Mouse (Mus musculus) cerebellum, adult (tissue): ENCODE data around the gene Guca1b.
"Not testable (repeated sequence)": the region's sequence is repeated elsewhere in the genome, so short reads cannot be mapped to it uniquely, and the experiment has no call there.

Experiments
- ATAC-seq: cut with Nextera tagmentation; 2 replicates; pipeline ENCODE4 v1.9.2; 2017; ENCODE audit warnings: mild to moderate bottlenecking, moderate library complexity, mixed read lengths; ENCODE audit not compliant: insufficient number of reproducible peaks, low FRiP score, low TSS enrichment

Gene Guca1b

DNA sequence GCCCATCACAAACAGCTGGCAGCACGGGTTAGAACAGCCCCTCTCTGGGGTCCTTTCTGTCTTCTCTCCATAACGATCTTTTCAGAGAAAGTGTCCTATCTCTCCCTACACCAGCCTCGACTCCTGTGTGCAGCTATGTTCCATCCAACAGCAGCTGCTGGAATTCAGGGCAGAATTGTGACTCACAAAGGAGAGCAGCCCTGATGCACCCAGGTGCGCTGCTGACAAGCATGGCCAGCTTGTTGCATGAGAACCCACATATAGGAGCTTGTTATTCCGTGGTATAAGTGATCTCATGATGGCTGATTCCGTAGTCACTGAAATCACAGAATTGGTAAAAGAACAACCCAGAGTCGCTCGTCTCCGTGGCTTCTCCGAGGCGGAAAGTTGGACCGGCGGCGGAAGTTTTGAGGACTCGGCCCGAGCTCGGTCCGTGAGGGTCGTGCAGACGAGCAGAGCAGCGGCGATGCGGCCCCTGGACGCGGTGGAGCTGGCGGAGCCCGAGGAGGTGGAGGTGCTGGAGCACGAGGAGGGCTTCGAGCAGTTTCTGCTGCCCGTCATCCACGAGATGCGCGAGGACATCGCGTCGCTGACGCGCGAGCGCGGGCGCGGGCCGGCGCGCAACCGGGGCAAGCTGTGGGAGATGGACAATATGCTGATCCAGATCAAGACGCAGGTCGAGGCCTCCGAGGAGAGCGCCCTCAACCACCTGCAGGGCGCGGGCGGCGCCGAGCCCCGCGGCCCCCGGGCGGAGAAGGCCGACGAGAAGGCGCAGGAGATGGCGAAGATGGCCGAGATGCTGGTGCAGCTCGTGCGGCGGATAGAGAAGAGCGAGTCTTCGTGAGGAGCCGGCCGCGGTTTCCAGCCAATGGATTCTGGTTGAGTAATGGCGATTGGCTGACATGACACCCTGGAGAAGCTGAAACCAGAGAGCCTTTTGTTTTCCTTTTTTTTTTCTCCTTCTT lies 25.0 kb downstream of the Guca1b start:
- peak; percentile 36; the same call in 1 of the 2 replicates for ATAC-seq

DNA sequence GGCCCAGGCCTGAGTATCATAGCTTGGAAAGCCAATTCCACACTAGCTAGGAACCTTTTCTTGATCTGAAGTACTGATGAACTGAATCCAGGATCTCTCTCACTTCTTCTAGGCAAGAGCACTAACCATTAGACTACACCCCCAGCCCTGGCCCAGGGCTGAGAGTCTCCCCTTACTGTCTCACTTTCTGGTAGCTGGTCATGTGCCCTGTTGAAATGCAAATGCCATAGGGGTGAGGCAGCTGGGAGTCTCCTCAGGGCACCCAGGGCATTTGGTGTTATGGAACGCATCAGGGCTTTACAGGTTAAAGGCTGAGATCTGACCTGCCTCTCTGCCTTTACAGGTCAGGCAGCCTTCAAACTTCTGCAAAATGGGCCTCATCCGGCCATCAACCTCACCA lies 35.0 kb downstream of the Guca1b start:
- no peak for ATAC-seq

DNA sequence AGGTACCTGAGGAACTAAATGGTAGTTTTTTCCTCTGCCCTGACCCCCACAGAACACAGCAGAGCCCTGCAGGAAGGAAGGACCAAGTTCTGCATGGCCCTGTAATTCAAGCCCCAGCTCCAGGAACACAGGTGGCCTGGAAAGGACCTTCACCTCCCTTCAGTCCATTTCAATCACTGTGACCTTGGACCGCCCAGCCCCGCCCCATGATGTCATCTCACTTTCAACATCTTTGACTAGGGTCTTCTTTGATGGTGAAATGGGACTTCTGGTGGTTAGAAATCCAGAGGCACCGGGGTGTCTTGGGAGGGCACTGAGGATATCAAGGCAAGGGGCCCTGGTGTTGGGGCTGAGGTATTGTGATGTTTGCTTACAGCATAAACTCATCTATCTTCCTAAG lies 36.4 kb downstream of the Guca1b start:
- no peak for ATAC-seq

DNA sequence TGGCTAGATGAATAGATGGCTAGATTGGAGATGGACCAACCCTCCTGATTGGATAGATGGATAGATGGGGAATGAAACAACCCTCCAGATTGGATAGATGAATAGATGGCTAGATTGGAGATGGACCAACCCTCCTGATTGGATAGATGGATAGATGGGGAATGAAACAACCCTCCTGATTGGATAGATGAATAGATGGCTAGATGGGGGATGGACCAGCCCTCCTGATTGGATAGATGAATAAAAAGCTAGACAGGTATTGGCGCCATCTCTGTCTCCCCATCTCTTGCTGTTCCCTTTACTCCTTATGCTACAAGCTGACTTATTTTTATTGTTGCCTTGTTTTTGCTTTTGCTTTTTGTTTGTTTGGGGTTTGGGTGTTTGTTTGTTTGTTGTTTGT lies 37.4 kb downstream of the Guca1b start:
- not testable (repeated sequence) for ATAC-seq

DNA sequence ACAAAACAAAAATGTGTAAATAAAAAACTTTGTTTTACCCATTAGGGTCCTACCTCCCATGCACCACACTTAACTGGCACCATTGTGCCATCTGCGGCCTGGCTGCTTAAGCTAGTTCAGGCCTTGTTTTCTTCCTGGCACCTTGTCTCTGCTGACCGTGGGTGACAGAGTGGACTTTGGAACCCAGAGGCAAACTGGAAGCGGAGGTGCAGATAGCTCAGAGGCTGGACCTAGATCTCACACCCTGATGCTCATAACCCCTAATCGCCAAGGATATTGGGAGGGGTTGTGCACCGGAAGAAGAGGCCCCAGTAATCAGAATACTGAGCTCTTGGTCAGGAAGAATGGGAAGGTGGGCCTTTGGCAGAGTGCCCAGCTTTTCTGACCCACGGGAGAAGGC lies 39.0 kb downstream of the Guca1b start:
- ATAC-seq = no peak

DNA sequence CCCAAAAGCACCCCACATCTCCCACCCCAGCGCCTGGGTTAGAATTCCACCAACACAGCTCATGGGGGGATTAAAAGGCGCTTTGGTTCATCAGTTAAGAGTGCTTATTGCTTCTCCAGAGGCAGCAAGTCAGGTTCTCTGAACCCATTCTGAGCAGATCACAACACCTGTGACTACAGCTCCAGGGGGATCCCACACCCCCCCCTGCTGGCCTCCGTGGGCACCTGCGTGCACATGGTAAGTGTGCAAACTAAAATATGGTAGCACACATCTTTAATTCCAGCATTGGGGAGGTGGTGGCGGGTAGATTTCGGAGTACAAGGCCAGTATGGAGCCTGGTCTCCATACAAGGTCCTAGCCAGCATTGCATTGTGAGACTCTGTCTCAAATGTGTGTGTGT lies 42.1 kb downstream of the Guca1b start:
- no peak for ATAC-seq

DNA sequence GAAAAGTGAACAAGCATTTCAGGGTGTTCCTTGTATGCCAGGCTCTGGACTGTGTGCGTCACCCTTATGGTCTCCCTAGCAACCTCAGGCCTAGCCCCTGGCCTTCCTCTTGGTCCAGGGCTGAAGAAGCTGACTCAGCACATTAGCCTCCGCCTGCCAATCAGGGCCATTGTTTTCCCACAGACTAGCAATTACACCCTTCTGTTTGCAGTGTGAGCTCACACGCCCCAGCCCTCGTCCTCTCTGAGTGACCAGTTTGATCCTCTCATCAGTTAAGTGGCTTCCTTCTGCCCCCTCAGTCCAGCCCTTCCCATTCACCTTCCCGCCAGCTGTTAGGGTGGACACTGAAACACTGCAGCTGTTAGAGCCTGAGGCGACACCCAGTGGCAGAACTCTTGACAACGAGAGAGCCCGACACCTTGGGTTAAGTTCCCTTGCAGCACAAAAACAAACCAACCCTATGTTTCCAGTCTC lies 43.7 kb downstream of the Guca1b start:
- ATAC-seq = no peak

DNA sequence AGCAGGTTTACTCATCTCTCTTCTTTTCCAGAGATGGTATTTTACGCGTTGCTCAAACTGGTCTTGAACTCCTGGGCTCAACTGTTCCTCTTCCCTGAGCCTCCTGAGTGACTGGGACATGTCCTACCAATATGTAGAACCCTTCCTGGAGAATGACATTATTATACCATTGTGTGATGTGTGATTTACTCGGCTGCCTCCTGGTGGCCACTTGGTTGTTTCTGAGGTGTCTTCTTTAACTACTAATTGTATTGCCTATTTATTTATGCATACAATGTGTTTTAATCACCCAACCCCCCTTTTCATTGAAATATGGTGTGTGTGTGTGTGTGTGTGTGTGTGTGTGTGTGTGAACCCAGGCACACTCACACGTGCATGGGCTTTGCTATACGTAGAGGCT lies 45.6 kb downstream of the Guca1b start:
- ATAC-seq = no peak

DNA sequence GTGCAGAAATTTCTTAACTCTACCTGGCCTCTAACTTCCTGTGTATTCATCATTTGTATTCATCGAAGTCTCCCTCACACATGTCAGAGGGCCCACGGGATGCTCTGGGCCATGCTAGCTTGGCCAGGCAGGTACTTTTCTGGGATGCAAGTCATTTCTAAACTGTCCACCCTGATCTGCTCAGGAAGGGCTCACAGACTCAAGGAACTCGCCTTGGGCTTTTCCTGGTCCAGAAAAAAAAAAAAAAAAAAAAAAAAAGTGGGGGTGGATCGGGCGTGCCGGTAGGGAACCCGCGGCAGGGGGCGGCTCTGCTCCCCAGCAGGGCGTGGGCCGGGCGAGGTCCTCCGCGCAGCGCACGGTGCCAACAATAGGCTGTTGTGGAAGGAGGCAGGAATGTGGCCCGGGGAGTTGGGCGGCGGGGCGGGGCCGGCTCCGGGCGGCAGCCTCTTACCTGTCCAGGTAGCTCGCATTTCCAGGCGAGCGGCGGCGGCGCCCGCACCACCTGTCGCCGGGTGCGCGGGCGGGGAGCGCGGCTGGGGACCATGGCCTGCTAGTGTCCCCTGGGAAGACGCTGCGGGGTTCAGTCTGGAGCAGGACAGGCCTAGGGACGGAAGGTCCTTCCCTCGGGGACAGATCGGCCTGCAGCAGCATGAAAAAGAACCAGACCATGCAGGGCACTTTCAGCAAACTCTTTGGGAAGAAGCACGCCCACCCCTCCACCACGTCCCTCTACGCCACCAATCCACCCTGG lies 51.1 kb downstream of the Guca1b start, which contains the start of gene AI661453:
Gene AI661453 (plus strand): TSS at position 460 of the 751 bp plus-strand sequence.
- ATAC-seq = no peak

DNA sequence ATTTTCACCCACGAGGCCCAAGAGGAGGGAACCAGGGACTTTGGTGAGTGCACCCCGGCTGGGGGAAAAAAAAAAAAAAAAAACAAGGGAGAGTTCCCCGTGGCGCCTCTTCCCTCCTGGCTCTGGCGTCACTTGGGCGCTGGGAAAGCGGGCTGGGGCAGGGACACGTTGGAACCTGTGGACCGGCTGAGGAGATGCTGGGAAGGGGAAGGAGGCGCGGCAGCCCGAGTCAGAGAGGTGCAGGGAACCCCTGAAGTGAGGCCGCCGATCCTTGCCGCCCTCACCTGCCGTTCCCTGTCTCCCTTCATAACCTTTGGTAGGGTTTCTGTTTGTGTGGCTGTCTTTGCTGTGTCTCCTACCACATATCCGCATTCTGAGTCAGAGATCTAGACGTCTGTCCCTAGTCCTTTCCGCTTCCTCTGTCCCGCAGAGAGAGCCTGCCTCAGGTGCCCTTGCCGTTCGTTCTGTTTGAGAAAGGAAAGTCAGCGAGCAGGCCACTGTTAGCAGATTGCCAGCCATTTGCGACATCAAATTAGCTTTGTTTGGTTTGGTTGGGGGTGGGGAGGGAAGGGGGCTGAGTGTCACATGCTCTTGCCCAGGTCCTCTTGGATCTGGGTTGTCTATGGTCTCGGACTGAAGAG lies 51.8 kb downstream of the Guca1b start, which contains the start of gene 1700001C19Rik:
Gene 1700001C19Rik (minus strand): TSS at position 470 of the 641 bp plus-strand sequence.
- ATAC-seq = no peak; the same call in 1 of the 2 replicates

DNA sequence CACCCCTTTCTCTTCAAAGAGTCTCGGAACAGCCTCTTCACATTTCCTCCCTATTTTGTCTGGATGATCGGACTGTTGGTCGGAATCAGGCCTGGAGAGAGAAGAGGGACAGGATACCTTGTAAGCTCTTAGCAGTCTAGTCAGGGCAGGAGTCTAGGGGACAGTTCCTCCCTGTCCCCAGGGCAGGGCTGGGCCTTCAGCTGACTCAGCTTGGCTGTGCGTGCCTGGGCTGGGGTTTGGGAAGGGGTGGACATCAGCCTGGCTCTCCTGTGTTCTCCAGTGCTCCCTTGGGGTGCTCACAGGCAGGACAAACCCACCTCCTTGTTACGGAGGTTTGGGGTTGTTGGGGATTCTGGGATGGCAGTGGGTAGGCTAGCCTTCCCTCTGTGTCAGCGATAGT lies 53.4 kb downstream of the Guca1b start:
- no peak for ATAC-seq

DNA sequence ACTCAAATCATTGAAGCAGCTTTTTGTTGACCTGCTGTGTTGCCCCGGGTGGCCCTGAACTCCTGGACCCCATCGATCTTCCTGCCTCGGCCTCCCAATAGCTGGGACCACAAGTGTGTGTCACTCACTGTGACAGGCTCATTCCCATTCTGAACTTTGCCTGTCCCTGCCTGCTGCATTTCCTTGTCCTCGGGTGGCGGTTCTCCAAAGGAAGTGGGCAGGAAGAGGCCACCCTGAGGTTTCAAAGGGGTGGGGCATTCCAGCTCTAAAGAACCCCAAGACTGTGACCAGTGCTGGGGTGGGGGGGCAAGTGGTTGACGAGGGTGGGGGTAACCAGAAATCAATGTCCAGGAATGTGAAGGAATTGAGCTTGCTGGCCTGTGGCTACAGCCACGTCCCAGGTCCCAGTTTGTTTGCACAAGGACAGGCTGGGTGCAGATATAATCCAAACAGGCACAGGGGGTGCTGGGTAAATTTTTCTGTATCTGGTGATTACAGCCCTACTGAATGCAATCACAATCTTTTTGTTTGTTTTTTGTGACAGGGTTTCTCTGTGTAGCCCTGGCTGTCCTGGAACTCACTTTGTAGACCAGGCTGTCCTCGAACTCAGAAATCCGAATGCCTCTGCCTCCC lies 54.3 kb downstream of the Guca1b start:
- ATAC-seq = no peak

DNA sequence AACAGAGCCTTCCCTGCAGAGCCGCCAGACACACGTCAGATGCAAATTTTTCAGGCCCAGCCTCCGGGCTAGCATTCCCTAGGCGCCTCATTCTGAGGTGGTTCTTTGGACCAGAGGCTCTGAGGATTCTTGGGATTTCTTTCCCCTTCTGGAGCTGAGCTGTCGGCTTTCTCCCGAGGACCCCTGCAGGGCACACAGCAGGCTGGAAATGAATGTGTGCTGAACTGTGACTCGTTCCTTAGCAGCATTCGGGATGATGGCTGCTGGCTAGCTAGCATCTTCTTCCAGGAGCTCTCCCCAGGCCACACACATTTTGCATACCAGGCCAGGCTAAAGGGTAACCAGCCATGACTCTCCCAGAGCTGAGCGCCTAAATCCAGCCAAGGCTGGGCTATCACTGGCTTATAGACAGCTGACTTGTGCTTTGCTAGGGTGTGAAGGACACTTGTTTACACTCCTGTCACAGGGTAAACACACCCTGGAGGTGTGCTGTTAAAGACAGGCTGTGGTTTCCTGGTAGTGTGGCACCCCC lies 55.2 kb downstream of the Guca1b start:
- no peak for ATAC-seq

DNA sequence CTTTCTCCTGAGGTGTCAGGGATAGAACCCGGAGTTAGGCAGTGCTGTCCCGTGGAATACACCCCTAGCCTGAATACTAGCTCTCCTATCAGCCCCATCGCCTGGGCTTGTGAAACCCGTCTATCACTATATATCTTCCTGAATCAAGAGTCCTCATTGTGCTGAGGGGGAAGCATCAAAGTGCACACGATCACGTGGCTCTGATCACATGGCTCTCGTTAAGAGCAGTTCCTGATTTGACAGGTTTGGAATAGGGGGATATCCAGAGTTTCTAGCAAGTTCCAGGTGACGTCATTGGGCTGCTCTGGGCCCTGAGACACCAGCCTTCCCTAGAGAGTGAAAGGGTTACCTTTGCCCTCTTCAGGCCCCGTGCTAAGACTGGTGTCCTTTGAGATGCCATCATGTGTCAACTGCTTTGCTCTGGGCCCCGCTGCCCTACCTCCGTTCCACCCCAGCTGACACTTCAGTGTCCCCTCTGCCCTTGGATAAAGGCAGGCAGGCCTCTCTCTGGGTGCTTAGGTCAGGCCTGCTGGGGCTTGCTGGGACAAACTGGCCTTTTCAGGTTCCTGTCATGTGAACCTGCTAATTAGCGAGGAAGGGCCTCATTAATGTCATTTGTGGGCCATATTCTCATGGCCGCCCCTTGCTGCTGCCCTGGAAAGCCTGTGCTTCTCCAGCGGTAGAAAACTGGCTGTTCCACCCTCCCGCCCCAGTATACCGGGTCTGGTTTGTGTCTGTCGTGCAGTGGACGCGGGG lies 56.3 kb downstream of the Guca1b start:
- no peak for ATAC-seq

DNA sequence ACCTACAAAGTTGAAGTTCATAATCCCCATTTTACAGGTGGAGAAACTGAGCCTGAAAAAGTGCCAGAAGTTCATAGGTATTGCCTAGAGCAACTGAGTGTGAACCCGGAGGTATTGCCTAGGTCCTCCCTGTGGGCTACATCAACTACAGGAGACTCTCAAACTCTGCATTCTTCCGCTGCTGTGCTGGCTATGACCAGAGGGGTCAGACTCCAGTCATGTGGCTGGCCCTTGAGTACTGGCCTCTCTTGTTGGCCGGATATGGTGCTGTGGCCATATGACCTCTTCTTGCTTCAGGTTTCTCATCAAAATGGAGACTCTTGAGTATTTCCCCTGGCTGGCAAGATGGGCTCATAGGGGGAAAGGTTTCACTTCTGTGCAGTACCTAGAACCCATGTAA lies 57.1 kb downstream of the Guca1b start:
- ATAC-seq = no peak
